In genomic region chr6:145023990-145024389, GRCm38 (mm10) we compare ENCODE assay signal across 13 mouse cellular contexts.
"Had no signal": no experiment of that assay in that cellular context is flagged by ENCODE, and none has a peak within 500 bp of the region (broad histone marks: within the 10 kb centered on the region; RNA-seq: fewer than 3 reads in every experiment).

No protein-coding gene starts in this region.

- H3K9ac ChIP-seq: limb, embryonic 15.5 days; liver, embryonic 12.5 days; lung, embryonic 14.5 days; midbrain, embryonic 12.5 days; neural tube, embryonic 12.5 days had no signal

- H3K36me3 ChIP-seq: liver, embryonic 12.5 days had no signal

- DNase-seq: kidney, adult 8-10 months; kidney, postnatal 25 days; lung, embryonic 14.5 days; lung, postnatal 10 days; lung, postnatal 4 days; right cerebral cortex, adult 18-20 months; right cerebral cortex, postnatal 25 days; thymus, postnatal 4 days had no signal

- ATAC-seq: liver, embryonic 12.5 days had no signal

- H3K27ac ChIP-seq: limb, embryonic 15.5 days; liver, embryonic 12.5 days; midbrain, embryonic 12.5 days; neural tube, embryonic 12.5 days had no signal

- H3K9me3 ChIP-seq: limb, embryonic 15.5 days; liver, embryonic 12.5 days; midbrain, embryonic 12.5 days; neural tube, embryonic 12.5 days had no signal

- H3K4me1 ChIP-seq: limb, embryonic 15.5 days; midbrain, embryonic 12.5 days had no signal

- H3K4me2 ChIP-seq: limb, embryonic 15.5 days; liver, embryonic 12.5 days; lung, embryonic 14.5 days; midbrain, embryonic 12.5 days; neural tube, embryonic 12.5 days had no signal

- H3K4me3 ChIP-seq: limb, embryonic 15.5 days; liver, embryonic 12.5 days; midbrain, embryonic 12.5 days; myocyte; neural tube, embryonic 12.5 days had no signal

- H3K27me3 ChIP-seq: limb, embryonic 15.5 days; liver, embryonic 12.5 days; midbrain, embryonic 12.5 days; neural tube, embryonic 12.5 days had no signal
